Mouse (Mus musculus) MEL (cell line): ENCODE measurements around the gene Smok3b. TPM values are rescaled to one million over a fixed set of nuclear protein-coding genes. Genes with fewer than 3 reads are reported as not detected.

Experiments
- DNase-seq: peaks from one replicate; pipeline ENCODE4 v3.0.0; 2011; ENCODE audit warnings: low read depth, low spot score
- H3K27ac ChIP-seq: 2 replicates; pipeline ENCODE4 v1.5.1; 2012; ENCODE audit warnings: low read depth, mild to moderate bottlenecking, control low read depth, low read length, moderate library complexity; ENCODE audit not compliant: control insufficient read depth
- H3K27me3 ChIP-seq, 2 experiments: fragments of 150-350 bp in 1 of 2; sonication (generic) in 1 of 2; 2 replicates each; pipeline ENCODE4 v1.6.1; 2012; ENCODE audit warnings: low read length in 2 of 2, mild to moderate bottlenecking in 2 of 2, improper control_type of control experiment in 1 of 2, moderate library complexity in 1 of 2; ENCODE audit not compliant: insufficient read depth in 2 of 2, control insufficient read depth in 1 of 2
- H3K36me3 ChIP-seq, 2 experiments: 2 replicates each; pipeline ENCODE4 v1.6.1; 2012 to 2014; ENCODE audit warnings: low read length in 2 of 2, improper control_type of control experiment in 1 of 2, inconsistent platforms in 1 of 2, mild to moderate bottlenecking in 1 of 2; ENCODE audit not compliant: insufficient read depth in 2 of 2, control insufficient read depth in 1 of 2
- H3K4me1 ChIP-seq, 2 experiments: fragments of 150-350 bp in 1 of 2; sonication (generic) in 1 of 2; 2 replicates each; pipeline ENCODE4 v1.6.1; 2012; ENCODE audit warnings: low read length in 2 of 2, improper control_type of control experiment in 1 of 2, mild to moderate bottlenecking in 1 of 2; ENCODE audit not compliant: insufficient read depth in 2 of 2, control insufficient read depth in 1 of 2
- H3K4me3 ChIP-seq, 2 experiments: fragments of 150-350 bp in 1 of 2; sonication (generic) in 1 of 2; 2 replicates each; pipeline ENCODE4 v1.5.1; 2012; ENCODE audit warnings: low read depth in 2 of 2, low read length in 2 of 2, mild to moderate bottlenecking in 2 of 2, moderate library complexity in 2 of 2, control low read depth in 1 of 2, improper control_type of control experiment in 1 of 2; ENCODE audit not compliant: control insufficient read depth in 1 of 2, insufficient read depth in 1 of 2
- H3K79me2 ChIP-seq: 2 replicates; pipeline ENCODE4 v1.6.1; 2012; ENCODE audit warnings: mild to moderate bottlenecking, low read length, moderate library complexity; ENCODE audit not compliant: control insufficient read depth, poor library complexity, insufficient read depth
- H3K9ac ChIP-seq: 2 replicates; pipeline ENCODE4 v1.6.1; 2012; ENCODE audit warnings: low read depth, mild to moderate bottlenecking, control low read depth, low read length, moderate library complexity; ENCODE audit not compliant: control insufficient read depth, poor library complexity, severe bottlenecking
- H3K9me3 ChIP-seq: fragments of 150-350 bp; sonication (generic); replicated peaks from 2 replicates; pipeline ENCODE4 v1.6.1; 2012; ENCODE audit warnings: mild to moderate bottlenecking, low read length, improper control_type of control experiment, moderate library complexity; ENCODE audit not compliant: insufficient read depth
- E2F4 ChIP-seq: IDR thresholded peaks from 2 replicates; pipeline ENCODE4 v1.6.1; 2011; ENCODE audit warnings: low read depth, low read length, improper control_type of control experiment, borderline replicate concordance
- ELF1 ChIP-seq: IDR thresholded peaks from 2 replicates; pipeline ENCODE4 v1.6.1; 2014; ENCODE audit warnings: low read depth, mild to moderate bottlenecking, inconsistent platforms, low read length, improper control_type of control experiment, moderate library complexity
- GABPA ChIP-seq: IDR thresholded peaks from 2 replicates; pipeline ENCODE4 v1.6.1; 2012; ENCODE audit warnings: low read depth, mild to moderate bottlenecking, inconsistent platforms, low read length, improper control_type of control experiment, moderate library complexity
- GATA1 ChIP-seq: IDR thresholded peaks from 2 replicates; pipeline ENCODE4 v1.6.1; 2011; ENCODE audit warnings: low read depth, low read length, improper control_type of control experiment
- HCFC1 ChIP-seq: IDR thresholded peaks from 2 replicates; pipeline ENCODE4 v1.6.1; 2012; ENCODE audit warnings: low read depth, mild to moderate bottlenecking, inconsistent platforms, low read length, improper control_type of control experiment, moderate library complexity
- JUND ChIP-seq: IDR thresholded peaks from 2 replicates; pipeline ENCODE4 v1.6.1; 2011; ENCODE audit warnings: low read depth, mild to moderate bottlenecking, improper control_type of control experiment, low read length
- KAT2A ChIP-seq: conservative IDR thresholded peaks from 2 replicates; pipeline ENCODE4 v1.6.1; 2012; ENCODE audit warnings: low read depth, low read length, improper control_type of control experiment, inconsistent platforms
- MAFK ChIP-seq: IDR thresholded peaks from 2 replicates; pipeline ENCODE4 v1.6.1; 2011; ENCODE audit warnings: low read depth, mild to moderate bottlenecking, low read length, improper control_type of control experiment, borderline replicate concordance
- MAX ChIP-seq: IDR thresholded peaks from 2 replicates; pipeline ENCODE4 v1.6.1; 2011; ENCODE audit warnings: low read length, improper control_type of control experiment
- MXI1 ChIP-seq: IDR thresholded peaks from 2 replicates; pipeline ENCODE4 v1.6.1; 2011; ENCODE audit warnings: mild to moderate bottlenecking, low read depth, low read length, improper control_type of control experiment
- MYC ChIP-seq: IDR thresholded peaks from 2 replicates; pipeline ENCODE4 v1.6.1; 2011; ENCODE audit warnings: low read depth, mild to moderate bottlenecking, low read length, improper control_type of control experiment, moderate library complexity
- POLR2A ChIP-seq, 2 experiments: IDR thresholded peaks; 2 replicates each; pipeline ENCODE4 v1.6.1; 2011 to 2012; ENCODE audit warnings: low read length in 2 of 2, mild to moderate bottlenecking in 2 of 2, control low read depth in 1 of 2, improper control_type of control experiment in 1 of 2, low read depth in 1 of 2, moderate library complexity in 1 of 2; ENCODE audit not compliant: control insufficient read depth in 1 of 2, insufficient read depth in 1 of 2, poor library complexity in 1 of 2
- POLR2AphosphoS2 ChIP-seq: IDR thresholded peaks from 2 replicates; pipeline ENCODE4 v1.6.1; 2011; ENCODE audit warnings: low read length, improper control_type of control experiment
- POLR2AphosphoS5 ChIP-seq: IDR thresholded peaks from 2 replicates; pipeline ENCODE4 v1.6.1; 2012; ENCODE audit warnings: low read depth, borderline replicate concordance, mild to moderate bottlenecking, inconsistent platforms, low read length, moderate library complexity, mixed read lengths
- RCOR1 ChIP-seq: IDR thresholded peaks from 2 replicates; pipeline ENCODE4 v1.6.1; 2012; ENCODE audit warnings: low read depth, mild to moderate bottlenecking, inconsistent platforms, low read length, improper control_type of control experiment
- SMC3 ChIP-seq: IDR thresholded peaks from 2 replicates; pipeline ENCODE4 v1.6.1; 2011; ENCODE audit warnings: low read depth, low read length, improper control_type of control experiment
- TBP ChIP-seq: IDR thresholded peaks from 2 replicates; pipeline ENCODE4 v1.8.0; 2011; ENCODE audit warnings: low read depth, low read length, improper control_type of control experiment
- TCF12 ChIP-seq: IDR thresholded peaks from 2 replicates; pipeline ENCODE4 v1.6.1; 2014; ENCODE audit warnings: low read depth, mild to moderate bottlenecking, inconsistent platforms, low read length, improper control_type of control experiment, moderate library complexity
- USF2 ChIP-seq, 2 experiments: IDR thresholded peaks; 2 replicates each; pipeline ENCODE4 v1.6.1; 2011 to 2012; ENCODE audit warnings: improper control_type of control experiment in 2 of 2, low read length in 2 of 2, borderline replicate concordance in 1 of 2, inconsistent platforms in 1 of 2, low read depth in 1 of 2, mild to moderate bottlenecking in 1 of 2; ENCODE audit not compliant: insufficient read depth in 1 of 2
- ZC3H11A ChIP-seq: IDR thresholded peaks from 2 replicates; pipeline ENCODE4 v1.6.1; 2012; ENCODE audit warnings: low read depth, mild to moderate bottlenecking, inconsistent platforms, low read length, improper control_type of control experiment
- ZKSCAN1 ChIP-seq: IDR thresholded peaks from 2 replicates; pipeline ENCODE4 v1.6.1; 2012; ENCODE audit warnings: low read depth, mild to moderate bottlenecking, inconsistent platforms, low read length, improper control_type of control experiment, moderate library complexity
- ZMIZ1 ChIP-seq: IDR thresholded peaks from 2 replicates; pipeline ENCODE4 v1.6.1; 2012; ENCODE audit warnings: low read depth, mild to moderate bottlenecking, inconsistent platforms, low read length, improper control_type of control experiment, moderate library complexity
- polyA plus RNA-seq, 2 experiments: library from polyadenylated mRNA; stranded (reverse) in 1 of 2; unstranded in 1 of 2; fragments of >175 nt in 1 of 2; fragments of >200 nt in 1 of 2; gene quantifications; 2 replicates each; pipeline versions ENCODE4 v1.2.1 to v1.2.4; 2012; ENCODE audit warnings: low replicate concordance in 2 of 2, low read depth in 1 of 2; ENCODE audit not compliant: insufficient read length in 2 of 2, insufficient read depth in 1 of 2, missing spikeins in 1 of 2
- total RNA-seq: library from RNA; depleted of rRNA; stranded (reverse); fragments of 300-350 nt; gene quantifications from 2 replicates; pipeline ENCODE4 v1.2.3, GENCODE M21; 2012

Gene Smok3b
- total and polyA plus RNA-seq, 3 experiments: not detected

DNA sequence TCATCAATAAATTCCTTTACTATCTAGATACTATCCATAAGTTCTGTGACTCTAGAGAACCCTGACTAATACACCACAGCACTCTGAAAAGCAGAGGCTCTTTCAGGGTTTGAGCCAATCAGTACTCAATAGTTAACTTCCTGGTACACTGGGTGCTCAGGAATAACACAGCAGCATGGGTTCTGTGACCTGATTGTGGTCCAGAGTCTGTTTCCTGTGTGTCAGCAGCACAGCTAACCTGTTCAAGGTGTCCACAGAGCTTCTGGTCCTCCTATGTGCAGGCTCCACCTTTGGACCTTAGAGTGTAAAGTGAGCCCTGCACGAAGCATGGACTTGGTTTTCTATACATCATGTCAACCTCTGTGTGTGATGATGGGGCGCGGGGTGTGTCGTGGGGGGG lies 52.6 kb downstream of the Smok3b start:
- no peaks in the 10 kb centered on the region for H3K9me3 ChIP-seq
- H3K36me3 ChIP-seq: no peaks in the 10 kb centered on the region
- H3K27me3 ChIP-seq: no peaks in the 10 kb centered on the region
- TF ChIP-seq POLR2A (IDR thresholded peaks at IDR 0.05; ENCODE audit: control insufficient read depth in 1 of 2, insufficient read depth in 1 of 2, low read depth in 1 of 2, low read length in 2 of 2, poor library complexity in 1 of 2) (no peak), GATA1 (no peak), RCOR1 (no peak), JUND (no peak), USF2 (IDR thresholded peaks at IDR 0.05; ENCODE audit: borderline replicate concordance in 1 of 2, insufficient read depth in 1 of 2, low read depth in 1 of 2, low read length in 2 of 2) (no peak), MAFK (no peak), TBP (no peak), POLR2AphosphoS2 (no peak), POLR2AphosphoS5 (no peak)
- H3K4me1 ChIP-seq: no peaks in the 10 kb centered on the region
- no peak overlapping the region for H3K27ac ChIP-seq
- no peaks in the 10 kb centered on the region for H3K79me2 ChIP-seq
- H3K4me3 ChIP-seq: no peak overlapping the region
- no peak for DNase-seq
- H3K9ac ChIP-seq: no peak overlapping the region

DNA sequence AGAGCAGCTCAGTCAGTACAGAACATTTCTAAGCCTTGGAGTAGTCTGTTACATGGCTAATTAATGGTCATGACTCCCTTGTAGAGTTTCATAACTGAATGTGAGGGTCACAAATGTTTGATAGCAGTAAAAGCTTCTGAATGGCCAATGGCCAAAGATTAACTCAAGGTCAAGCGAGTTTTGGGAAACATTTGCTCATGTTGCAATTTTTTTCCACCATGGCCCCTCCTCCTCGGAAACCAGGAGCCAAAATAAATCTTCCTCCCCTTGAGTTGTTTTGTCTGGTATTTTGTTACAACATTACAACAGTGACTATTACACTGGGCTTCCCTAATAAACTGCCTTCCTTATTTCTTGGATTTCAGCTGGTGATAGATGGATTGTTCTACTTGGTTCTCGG lies 54.5 kb downstream of the Smok3b start:
- no peak overlapping the region for H3K4me3 ChIP-seq
- TF ChIP-seq MYC: no peak
- no peak for TF ChIP-seq USF2 (IDR thresholded peaks at IDR 0.05; ENCODE audit: borderline replicate concordance in 1 of 2, insufficient read depth in 1 of 2, low read depth in 1 of 2, low read length in 2 of 2)
- no peak for TF ChIP-seq GABPA
- no peak for TF ChIP-seq TBP
- TF ChIP-seq MAX: no peak
- no peak for TF ChIP-seq MXI1
- no peak for TF ChIP-seq ZMIZ1
- TF ChIP-seq SMC3: no peak
- TF ChIP-seq HCFC1: no peak
- no peak for TF ChIP-seq ZC3H11A
- no peak for TF ChIP-seq MAFK
- no peak for TF ChIP-seq RCOR1
- TF ChIP-seq ZKSCAN1: no peak
- no peak for TF ChIP-seq E2F4
- TF ChIP-seq POLR2A (IDR thresholded peaks at IDR 0.05; ENCODE audit: control insufficient read depth in 1 of 2, insufficient read depth in 1 of 2, low read depth in 1 of 2, low read length in 2 of 2, poor library complexity in 1 of 2): no peak
- TF ChIP-seq TCF12: no peak
- TF ChIP-seq KAT2A: no peak
- no peak for TF ChIP-seq ELF1
- TF ChIP-seq, all 39 proteins: peak for 0
- Histone ChIP-seq H3K36me3 (no peaks in the 10 kb centered on the region), H3K27ac (no peak overlapping the region), H3K4me1 (no peaks in the 10 kb centered on the region), H3K9ac (no peak overlapping the region), H3K79me2 (no peaks in the 10 kb centered on the region), H3K27me3 (no peaks in the 10 kb centered on the region), H3K9me3 (no peaks in the 10 kb centered on the region)
- no peak for DNase-seq
